Mouse (Mus musculus) adipocyte (in vitro differentiated cells): ENCODE data around the gene Frem1.

Experiments used
- DNase-seq: peaks from one replicate; pipeline ENCODE4 v3.0.0-alpha.2; 2016; ENCODE audit warnings: low spot score

The Frem1 gene

GRCm38 (mm10) chr4:82870931-82871330 is 181.2 kb downstream of the Frem1 start:
- no peak for DNase-seq

- no peak for DNase-seq
Observed at GRCm38 (mm10) chr4:82867731-82868445, 184.3 kb downstream of the Frem1 start.

- no peak for DNase-seq
Observed at GRCm38 (mm10) chr4:82867111-82867510, 185.0 kb downstream of the Frem1 start.

DNA sequence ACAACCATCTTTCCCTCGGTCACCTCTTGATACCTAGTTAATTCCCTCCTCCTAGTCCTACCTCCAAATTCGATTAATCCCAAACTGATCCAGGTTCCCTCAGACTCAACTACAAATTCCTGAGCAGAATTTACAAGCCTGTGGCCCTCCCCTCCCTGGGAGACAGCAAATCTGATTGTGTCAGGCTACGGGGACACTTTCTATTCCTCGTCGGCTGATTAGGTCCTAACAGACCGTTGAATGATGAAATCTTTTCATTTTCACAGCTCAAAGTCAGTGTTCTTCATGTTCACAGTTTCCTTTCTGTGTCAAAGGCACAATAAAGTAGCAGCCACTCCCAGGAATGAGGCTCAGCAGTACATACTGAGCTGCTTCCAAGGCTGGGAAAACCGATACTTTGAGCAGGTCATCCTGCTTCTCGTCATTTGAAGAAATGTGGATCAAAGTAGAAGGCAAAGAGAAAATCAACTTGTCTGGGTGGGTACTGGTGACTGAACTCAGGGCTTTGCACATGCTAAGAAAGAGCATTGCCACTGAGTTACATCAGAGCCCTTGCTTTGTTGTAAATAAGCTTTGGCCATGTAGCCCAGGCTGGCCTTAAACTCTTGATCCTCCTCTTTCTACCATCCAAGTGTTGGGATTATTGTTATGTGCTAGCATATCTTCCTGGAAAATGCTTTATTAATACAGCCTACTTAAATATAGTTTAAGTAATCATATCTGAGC is 187.0 kb downstream of the Frem1 start:
- DNase-seq: no peak

DNA sequence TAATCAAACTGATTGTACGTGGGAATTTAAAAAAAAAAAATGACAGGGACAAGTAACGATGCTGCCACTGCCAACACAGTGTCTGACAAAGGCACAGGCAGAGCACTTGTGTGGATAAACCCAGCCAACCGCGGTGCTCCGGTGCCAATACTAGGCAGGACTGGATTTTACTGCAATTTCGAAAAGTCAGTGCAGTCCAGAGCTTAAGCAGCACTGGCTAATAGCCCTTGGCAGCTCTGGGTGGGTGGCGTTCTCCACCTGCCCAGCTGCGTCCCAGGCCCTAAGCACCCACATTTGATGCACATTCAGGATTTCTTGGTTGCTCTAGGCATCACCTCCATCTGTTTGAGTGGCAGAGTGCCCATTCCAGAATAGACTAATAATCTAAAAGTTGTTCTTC is 188.8 kb downstream of the Frem1 start:
- no peak for DNase-seq

- DNase-seq: no peak
Observed at GRCm38 (mm10) chr4:82861451-82861850, 190.7 kb downstream of the Frem1 start.

- DNase-seq: no peak
Observed at GRCm38 (mm10) chr4:82860566-82860965, 191.6 kb downstream of the Frem1 start.

GRCm38 (mm10) chr4:82859131-82860125 is 192.7 kb downstream of the Frem1 start, which contains the start of gene Zdhhc21:
TSS of gene Zdhhc21 (minus strand) at chr4:82859958.
- peak; percentile 37 for DNase-seq

GRCm38 (mm10) chr4:82858431-82859010 is 193.6 kb downstream of the Frem1 start:
- DNase-seq: no peak

- no peak for DNase-seq
Observed at GRCm38 (mm10) chr4:82856986-82857385, 195.2 kb downstream of the Frem1 start.

DNA sequence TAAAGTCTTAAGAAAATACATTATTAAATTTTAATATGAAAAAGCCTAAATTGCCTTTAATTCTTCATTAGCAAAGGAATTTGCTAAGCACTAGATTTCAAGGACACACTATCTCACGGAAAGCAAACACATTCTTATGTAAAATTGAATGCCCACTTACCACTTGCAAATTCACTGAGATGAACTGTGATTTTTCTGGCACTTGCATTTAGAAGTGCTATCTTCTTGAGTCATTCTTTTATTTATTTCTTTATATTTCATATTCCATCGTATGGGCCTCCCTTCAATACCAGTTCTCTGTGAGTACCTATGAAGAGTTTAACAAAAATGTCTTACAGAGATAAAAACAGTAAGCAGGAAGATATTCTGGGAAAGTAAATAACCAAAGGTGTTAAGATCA is 198.3 kb downstream of the Frem1 start:
- DNase-seq: no peak

DNA sequence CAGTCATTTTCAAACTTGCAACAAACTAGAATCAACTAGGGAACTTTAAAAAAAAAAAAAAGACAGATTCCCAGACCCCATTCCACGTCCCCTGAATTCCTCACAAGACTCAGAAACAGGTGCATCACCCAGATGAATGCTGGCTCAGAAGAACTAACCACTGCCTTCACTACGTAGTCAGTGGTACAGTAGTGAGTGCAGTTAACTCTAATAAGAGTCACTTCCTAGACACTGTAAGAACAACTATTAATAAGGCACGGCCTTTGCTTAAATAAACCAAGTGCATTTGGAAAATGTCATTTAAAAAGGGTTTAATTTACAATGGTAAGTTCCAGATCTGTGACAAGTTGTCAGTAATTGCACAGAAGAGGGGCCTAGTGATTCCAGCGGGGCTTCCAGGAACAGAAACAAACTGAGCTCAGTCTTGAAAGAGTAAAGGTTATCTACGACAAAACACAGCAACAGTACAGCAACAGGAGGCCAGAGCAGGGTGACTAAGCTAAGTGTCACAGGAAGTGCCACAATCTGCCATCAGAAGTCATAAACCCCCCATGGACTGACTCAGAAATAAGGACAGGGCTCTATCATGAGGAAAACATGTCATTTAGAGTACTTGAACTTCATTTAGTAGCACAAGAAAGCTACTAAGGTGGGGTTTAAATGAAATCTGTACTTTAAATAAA is 203.4 kb downstream of the Frem1 start:
- peak; percentile 14 for DNase-seq
